Mouse (Mus musculus) cerebellum, postnatal 10 days (tissue): ENCODE data around the gene 4933427I04Rik.

Experiments used
- DNase-seq, 2 experiments: peaks; one replicate each; pipeline ENCODE4 v3.0.0; 2021; ENCODE audit warnings: mixed read lengths in 2 of 2

4933427I04Rik gene

GRCm38 (mm10) chr4:123859379-123859778 is at the start of gene 4933427I04Rik:
4933427I04Rik (plus strand) TSS chr4:123859679.
- DNase-seq, result no peak

- DNase-seq, result no peak
Observed at GRCm38 (mm10) chr4:123810475-123811295, 48.8 kb upstream of the 4933427I04Rik start.

GRCm38 (mm10) chr4:123812525-123812924 is 47.0 kb upstream of the 4933427I04Rik start:
- no peak for DNase-seq

DNA sequence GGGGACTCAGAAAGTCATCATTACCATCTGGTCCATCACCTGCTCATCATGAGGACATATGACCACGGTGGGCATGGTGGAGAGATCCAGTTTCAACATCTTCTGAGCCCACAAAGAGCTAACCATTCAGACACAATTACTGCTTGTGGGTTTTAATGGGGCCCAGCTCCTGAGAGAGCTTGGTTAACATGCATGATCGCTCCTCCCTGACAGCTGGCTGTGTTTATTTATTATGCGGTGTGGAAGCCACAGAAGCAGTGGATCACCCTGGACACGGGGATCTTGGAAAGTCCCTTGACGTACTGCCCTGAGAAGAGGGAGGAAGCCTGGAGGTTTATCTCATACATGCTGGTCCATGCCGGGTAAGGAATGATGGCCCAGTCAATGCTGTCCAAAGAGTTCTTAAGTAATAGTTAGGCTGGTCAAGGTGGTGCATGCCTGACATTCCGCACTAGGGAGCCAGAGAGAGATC is 45.4 kb upstream of the 4933427I04Rik start:
- DNase-seq, result no peak

DNA sequence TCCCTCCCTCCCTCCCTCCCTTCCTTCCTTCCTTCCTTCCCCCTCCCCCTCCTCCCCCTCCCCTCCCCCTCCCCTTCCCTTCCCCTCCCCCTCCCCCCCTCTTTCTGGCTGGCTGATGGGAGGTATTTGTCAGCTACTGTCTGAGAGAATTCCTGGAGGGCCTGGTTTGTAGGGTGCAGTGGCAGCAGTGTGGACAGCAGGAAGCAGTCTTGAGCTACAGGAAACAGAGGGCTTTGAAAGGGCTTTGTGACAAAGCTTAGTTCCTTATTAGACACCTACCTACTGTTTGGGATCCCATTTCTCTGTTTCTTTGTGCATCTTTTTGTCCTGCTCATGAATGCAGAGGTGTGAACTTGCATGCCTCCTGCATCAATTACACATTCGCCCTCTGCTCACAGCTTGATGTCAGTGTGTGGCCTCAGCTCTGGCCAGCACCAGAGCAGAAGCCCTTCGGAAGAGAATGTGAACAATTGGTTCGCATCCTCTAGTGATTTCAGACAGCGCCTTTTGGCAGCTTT is 40.3 kb upstream of the 4933427I04Rik start:
- DNase-seq, result peak; percentile 34

DNA sequence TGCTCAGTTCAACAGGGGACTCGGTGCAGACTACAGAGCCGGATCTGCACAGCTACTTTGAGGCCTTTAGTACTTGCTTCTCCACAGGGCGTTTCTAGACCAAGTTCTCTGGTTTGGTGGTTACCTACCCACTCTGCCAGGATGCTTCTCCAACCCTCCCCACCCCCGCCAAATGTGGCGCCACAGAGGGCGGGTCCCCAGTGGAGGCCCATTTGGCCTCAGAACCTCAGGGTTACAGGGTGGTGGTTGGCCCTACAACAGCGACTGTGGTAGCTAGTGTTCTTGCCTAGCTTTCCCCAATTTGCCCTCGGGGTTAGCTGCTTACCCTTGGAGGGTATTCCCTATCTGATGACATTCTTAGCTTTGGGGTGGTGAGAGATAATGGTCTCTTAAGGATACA is 17.4 kb upstream of the 4933427I04Rik start:
- DNase-seq, result no peak

- DNase-seq, result no peak
Observed at GRCm38 (mm10) chr4:123856888-123857287, 2.6 kb upstream of the 4933427I04Rik start.

- DNase-seq, result no peak
Observed at GRCm38 (mm10) chr4:123858090-123858489, 1.4 kb upstream of the 4933427I04Rik start.

DNA sequence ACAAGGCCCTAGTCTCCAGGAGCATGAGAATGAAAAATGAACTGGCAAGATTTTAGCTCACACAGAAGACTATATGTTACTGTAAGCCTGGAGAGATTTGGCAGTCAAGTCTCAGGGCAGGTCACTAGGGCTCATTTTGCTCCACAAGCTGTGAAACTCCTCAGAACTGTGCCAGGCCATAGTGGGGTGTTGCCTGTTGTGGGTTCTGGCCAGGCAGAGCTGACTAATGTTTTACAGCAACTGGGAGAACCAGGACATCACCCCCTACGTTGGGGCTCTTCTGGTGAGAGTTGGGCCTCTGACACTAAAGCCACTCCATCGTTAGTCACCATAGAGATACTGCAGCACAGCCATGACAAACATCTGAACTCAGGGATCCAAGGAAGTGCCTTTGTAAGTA is 324 bp downstream of the 4933427I04Rik start:
- DNase-seq, result no peak

DNA sequence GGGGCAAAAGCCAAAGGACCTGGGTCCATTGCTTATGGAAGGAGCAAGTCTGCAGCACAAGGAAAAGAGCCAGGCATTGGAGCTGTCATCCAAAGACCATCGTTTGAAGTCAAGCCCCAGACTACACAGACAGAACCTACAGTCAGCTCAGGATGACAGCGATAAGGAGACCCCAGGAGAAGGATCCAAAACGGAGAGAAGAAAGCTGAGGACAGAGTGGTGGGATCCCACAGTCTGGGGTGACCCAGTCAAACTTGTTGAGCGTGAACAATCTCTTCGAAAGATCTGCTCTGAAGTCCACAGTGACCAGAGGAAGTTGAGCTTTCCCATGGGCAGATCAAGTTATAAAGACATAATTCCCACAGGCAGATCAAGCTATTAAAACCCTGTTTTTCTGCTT is 1.1 kb downstream of the 4933427I04Rik start:
- no peak for DNase-seq

DNA sequence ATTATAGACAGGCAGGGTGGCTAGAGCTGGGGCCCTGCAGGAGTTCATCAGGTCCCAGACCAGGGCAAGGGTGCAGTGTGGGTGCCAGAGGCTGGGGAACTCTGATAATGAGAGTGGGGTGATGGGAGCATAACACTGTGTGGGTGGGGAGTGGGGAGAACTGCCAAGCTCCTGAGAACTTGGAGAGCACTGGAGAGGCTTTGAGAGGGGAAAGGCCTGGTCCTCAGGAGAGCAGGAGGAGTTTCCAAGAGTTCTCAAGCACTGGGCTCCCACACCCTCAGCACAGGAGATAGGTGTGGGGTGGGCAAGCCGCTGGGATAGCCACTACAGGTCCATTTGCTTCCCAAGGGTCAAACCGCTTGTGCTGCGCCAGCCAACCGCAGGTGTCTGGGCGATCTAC is 34.2 kb downstream of the 4933427I04Rik start:
- no peak for DNase-seq

GRCm38 (mm10) chr4:123894295-123894694 is 34.8 kb downstream of the 4933427I04Rik start:
- DNase-seq, result no peak

GRCm38 (mm10) chr4:123898696-123899095 is 39.2 kb downstream of the 4933427I04Rik start:
- peak; percentile 79 to 82 for DNase-seq

GRCm38 (mm10) chr4:123903432-123903831 is 44.0 kb downstream of the 4933427I04Rik start:
- no peak for DNase-seq

- peak; percentile 99 for DNase-seq
Observed at GRCm38 (mm10) chr4:123904333-123905125, 45.0 kb downstream of the 4933427I04Rik start, which contains the start of gene Mycbp. Mycbp (plus strand) TSS chr4:123904832.

DNA sequence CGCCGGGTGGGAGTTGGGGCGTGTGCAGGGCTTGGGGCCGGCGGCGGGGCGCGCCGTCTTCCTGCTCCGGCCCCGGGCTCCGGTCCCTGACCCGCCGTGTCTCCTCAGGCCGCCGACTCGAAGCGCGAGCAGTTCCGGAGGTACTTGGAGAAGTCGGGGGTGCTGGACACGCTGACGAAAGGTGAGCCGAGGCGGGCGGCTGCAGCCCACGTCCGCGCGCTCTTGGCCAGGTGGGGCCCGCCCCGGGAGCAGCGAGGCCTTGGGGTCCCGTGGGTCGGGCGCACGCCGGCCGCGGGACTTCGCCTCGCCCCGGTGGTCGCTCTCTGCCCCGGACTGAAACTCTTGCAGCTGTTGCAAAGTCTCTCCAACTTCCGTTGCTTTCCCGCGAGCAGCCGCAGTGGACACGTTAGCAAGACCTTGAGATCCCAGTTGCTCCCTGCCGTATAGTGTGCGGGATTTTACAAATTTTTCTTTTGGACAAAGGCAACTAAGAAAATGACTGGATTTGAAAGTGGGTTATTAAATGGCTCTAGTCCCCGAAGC is 45.7 kb downstream of the 4933427I04Rik start:
- no peak for DNase-seq

- DNase-seq, result no peak
Observed at GRCm38 (mm10) chr4:123911503-123911902, 52.0 kb downstream of the 4933427I04Rik start.

DNA sequence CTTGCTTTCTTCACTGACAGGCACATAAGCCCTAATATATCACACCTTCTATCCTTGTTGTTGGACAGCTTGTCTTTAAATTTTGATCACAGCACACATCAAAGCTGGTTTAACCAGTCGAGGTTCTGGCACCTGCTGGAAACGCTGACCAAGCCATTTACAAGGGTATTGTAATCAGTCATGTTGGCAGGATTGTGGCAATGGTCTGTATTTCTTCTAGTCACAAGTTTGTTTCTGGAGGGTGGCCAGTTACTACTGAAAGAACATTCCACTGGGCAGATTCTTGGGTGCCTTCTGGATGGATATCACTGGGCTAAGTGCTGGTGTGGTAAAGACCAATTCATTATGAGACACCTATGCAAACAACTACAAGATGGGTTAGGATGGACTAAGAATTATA is 53.0 kb downstream of the 4933427I04Rik start:
- DNase-seq, result no peak
